Mouse (Mus musculus): ENCODE data around the gene Gm49361.
"Not testable (repeated sequence)": the region's sequence is repeated elsewhere in the genome, so short reads cannot be mapped to it uniquely, and the experiment has no call there.

The Gm49361 gene

GRCm38 (mm10) chr14:57746001-57746771 lies at the start of gene Gm49361:
Gene Gm49361 (minus strand): TSS chr14:57746103.
- peak; percentile 97 to 98 for DNase-seq

- DNase-seq, result no peak
Observed at GRCm38 (mm10) chr14:57791171-57791570, 45.3 kb upstream of the Gm49361 start.

- no peak for DNase-seq
Observed at GRCm38 (mm10) chr14:57789759-57790158, 43.9 kb upstream of the Gm49361 start.

GRCm38 (mm10) chr14:57789311-57789710 lies 43.4 kb upstream of the Gm49361 start:
- no peak for DNase-seq

- DNase-seq, result no peak
Observed at GRCm38 (mm10) chr14:57787406-57787805, 41.5 kb upstream of the Gm49361 start.

GRCm38 (mm10) chr14:57772157-57772815 lies 26.4 kb upstream of the Gm49361 start:
- DNase-seq, result no peak

GRCm38 (mm10) chr14:57769102-57769501 lies 23.2 kb upstream of the Gm49361 start:
- DNase-seq, result no peak

- DNase-seq, result no peak
Observed at GRCm38 (mm10) chr14:57760447-57761412, 14.8 kb upstream of the Gm49361 start.

- no peak for DNase-seq
Observed at GRCm38 (mm10) chr14:57758237-57758636, 12.3 kb upstream of the Gm49361 start, which contains the start of gene Lats2. Gene Lats2 (minus strand): TSS chr14:57758388.

GRCm38 (mm10) chr14:57756094-57756493 lies 10.2 kb upstream of the Gm49361 start:
- DNase-seq, result no peak

GRCm38 (mm10) chr14:57755661-57756060 lies 9.8 kb upstream of the Gm49361 start:
- no peak for DNase-seq

- no peak for DNase-seq
Observed at GRCm38 (mm10) chr14:57753351-57753992, 7.6 kb upstream of the Gm49361 start.

GRCm38 (mm10) chr14:57751006-57751405 lies 5.1 kb upstream of the Gm49361 start:
- not testable (repeated sequence) for DNase-seq

- DNase-seq, result no peak
Observed at GRCm38 (mm10) chr14:57749501-57749900, 3.6 kb upstream of the Gm49361 start.

GRCm38 (mm10) chr14:57745291-57745969 lies 473 bp downstream of the Gm49361 start:
- peak; percentile 58 to 82 for DNase-seq

GRCm38 (mm10) chr14:57744547-57744946 lies 1.4 kb downstream of the Gm49361 start:
- DNase-seq, result peak; percentile 53 to 54

GRCm38 (mm10) chr14:57740651-57741050 lies 5.3 kb downstream of the Gm49361 start:
- DNase-seq, result peak in 1 of 2 experiments; percentile 29

GRCm38 (mm10) chr14:57737089-57737488 lies 8.8 kb downstream of the Gm49361 start:
- peak in 1 of 2 experiments; percentile 43 for DNase-seq

GRCm38 (mm10) chr14:57736141-57736540 lies 9.8 kb downstream of the Gm49361 start:
- DNase-seq, result no peak

GRCm38 (mm10) chr14:57732668-57733293 lies 13.1 kb downstream of the Gm49361 start:
- no peak for DNase-seq

GRCm38 (mm10) chr14:57730527-57730926 lies 15.4 kb downstream of the Gm49361 start:
- peak; percentile 89 to 90 for DNase-seq

Data from kidney, postnatal 25 days (tissue).